Mouse (Mus musculus): ENCODE measurements around the gene Cbx2.

DNA sequence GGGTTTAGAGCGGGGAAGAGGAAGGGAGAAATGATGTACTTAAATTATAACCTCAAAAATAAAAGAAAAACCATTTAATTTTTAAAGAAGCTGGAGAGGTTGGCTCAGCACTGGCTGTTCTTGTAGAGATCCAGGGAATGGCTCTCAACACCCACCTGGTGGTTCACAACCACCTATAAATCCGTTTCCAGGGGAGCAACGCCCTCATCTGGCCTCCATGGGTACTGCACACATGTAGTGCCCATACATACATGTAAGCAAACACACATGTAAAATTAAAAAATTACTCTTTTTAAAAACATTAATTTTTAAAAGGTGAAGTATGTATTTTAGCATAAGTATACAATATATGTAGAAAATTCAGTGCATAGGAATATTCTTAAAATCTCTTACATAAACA is 16.3 kb upstream of the Cbx2 start:
- TF ChIP-seq CTCF (IDR thresholded peaks at IDR 0.05; ENCODE audit: low read depth, low read length) (no peak), POLR2A (IDR thresholded peaks at IDR 0.05; ENCODE audit: extremely low read depth, insufficient read depth, low read length) (no peak)

Measured in liver, adult 2 months (tissue).